Mouse (Mus musculus): ENCODE results near the gene Spg20. TPM values are rescaled to one million over a fixed set of nuclear protein-coding genes. Genes with fewer than 3 reads are reported as not detected.

The Spg20 gene
- total and polyA plus RNA-seq, 3 experiments: 18.5 to 23.3 TPM; not detected in 1

- H3K9ac ChIP-seq (ENCODE audit: control insufficient read depth, low read depth, low read length, poor library complexity, severe bottlenecking): no peak overlapping the region
- H3K36me3 ChIP-seq (ENCODE audit: control insufficient read depth in 1 of 2, insufficient read depth in 2 of 2, low read length in 2 of 2): no peaks in the 10 kb centered on the region
- TF ChIP-seq ZKSCAN1 (IDR thresholded peaks at IDR 0.05; ENCODE audit: low read depth, low read length) (no peak), ELF1 (IDR thresholded peaks at IDR 0.05; ENCODE audit: low read depth, low read length) (no peak), SIN3A (IDR thresholded peaks at IDR 0.05; ENCODE audit: low read length) (no peak), GABPA (IDR thresholded peaks at IDR 0.05; ENCODE audit: low read depth, low read length) (no peak), ZMIZ1 (IDR thresholded peaks at IDR 0.05; ENCODE audit: low read depth, low read length) (no peak), EP300 (IDR thresholded peaks at IDR 0.05; ENCODE audit: low read depth in 1 of 2, low read length in 2 of 2) (no peak), ZC3H11A (IDR thresholded peaks at IDR 0.05; ENCODE audit: low read depth, low read length) (no peak), RCOR1 (IDR thresholded peaks at IDR 0.05; ENCODE audit: low read depth, low read length) (no peak), NELFE (IDR thresholded peaks at IDR 0.05; ENCODE audit: low read depth, low read length) (no peak), TCF12 (IDR thresholded peaks at IDR 0.05; ENCODE audit: low read depth, low read length) (no peak), GATA1 (IDR thresholded peaks at IDR 0.05; ENCODE audit: low read depth, low read length) (no peak), RAD21 (IDR thresholded peaks at IDR 0.05; ENCODE audit: low read depth, low read length) (no peak), NRF1 (IDR thresholded peaks at IDR 0.05; ENCODE audit: insufficient read depth, low read depth, low read length, poor library complexity, severe bottlenecking) (no peak), JUND (IDR thresholded peaks at IDR 0.05; ENCODE audit: low read depth, low read length) (no peak), MAX (IDR thresholded peaks at IDR 0.05; ENCODE audit: low read length) (no peak), USF2 (IDR thresholded peaks at IDR 0.05; ENCODE audit: borderline replicate concordance in 1 of 2, insufficient read depth in 1 of 2, low read depth in 1 of 2, low read length in 2 of 2) (no peak), MXI1 (IDR thresholded peaks at IDR 0.05; ENCODE audit: low read depth, low read length) (no peak), TBP (IDR thresholded peaks at IDR 0.05; ENCODE audit: low read depth, low read length) (no peak), BHLHE40 (IDR thresholded peaks at IDR 0.05; ENCODE audit: borderline replicate concordance, low read depth, low read length) (no peak)
- H3K4me1 ChIP-seq (ENCODE audit: control insufficient read depth in 1 of 2, insufficient read depth in 2 of 2, low read length in 2 of 2): no peaks in the 10 kb centered on the region
- H3K9me3 ChIP-seq (replicated peaks; ENCODE audit: insufficient read depth, low read length): no peaks in the 10 kb centered on the region
- no peak for DNase-seq (ENCODE audit: low read depth, low spot score)
- H3K4me3 ChIP-seq (ENCODE audit: control insufficient read depth in 1 of 2, insufficient read depth in 1 of 2, low read depth in 2 of 2, low read length in 2 of 2): no peak overlapping the region
- H3K27ac ChIP-seq (ENCODE audit: control insufficient read depth, low read depth, low read length): no peak overlapping the region
- H3K79me2 ChIP-seq (ENCODE audit: control insufficient read depth, insufficient read depth, low read length, poor library complexity): no peaks in the 10 kb centered on the region
- no peaks in the 10 kb centered on the region; a peak in 1 of 4 replicates for H3K27me3 ChIP-seq (ENCODE audit: control insufficient read depth in 1 of 2, insufficient read depth in 2 of 2, low read length in 2 of 2)
These were observed 60.6 kb downstream of the Spg20 start for GRCm38 (mm10) chr3:55172478-55172877.

DNA sequence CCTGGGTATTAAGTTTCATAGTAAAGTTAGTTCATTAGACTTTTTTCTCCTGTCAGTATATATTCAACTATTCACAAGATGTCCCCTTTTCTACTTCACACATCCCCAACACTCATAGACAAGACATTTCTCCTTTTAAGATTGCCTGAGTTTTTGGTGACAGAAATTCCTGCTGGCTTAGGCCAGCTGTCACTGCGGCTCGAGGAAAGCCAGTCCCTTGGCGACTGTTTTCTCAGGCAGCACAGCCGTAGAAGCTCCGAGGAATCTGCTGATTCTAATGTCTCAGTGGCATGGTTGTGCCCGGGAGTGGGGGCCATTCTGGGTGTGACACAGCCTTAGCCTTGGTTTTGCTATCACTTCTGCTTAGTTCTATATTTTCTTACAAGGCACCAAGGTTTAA is 65.4 kb downstream of the Spg20 start:
- no peaks in the 10 kb centered on the region for H3K36me3 ChIP-seq (ENCODE audit: control insufficient read depth in 1 of 2, insufficient read depth in 2 of 2, low read length in 2 of 2)
- no peak overlapping the region for H3K27ac ChIP-seq (ENCODE audit: control insufficient read depth, low read depth, low read length)
- no peaks in the 10 kb centered on the region for H3K9me3 ChIP-seq (replicated peaks; ENCODE audit: insufficient read depth, low read length)
- H3K4me3 ChIP-seq (ENCODE audit: control insufficient read depth in 1 of 2, insufficient read depth in 1 of 2, low read depth in 2 of 2, low read length in 2 of 2): no peak overlapping the region
- H3K4me1 ChIP-seq (ENCODE audit: control insufficient read depth in 1 of 2, insufficient read depth in 2 of 2, low read length in 2 of 2): no peaks in the 10 kb centered on the region
- no peaks in the 10 kb centered on the region for H3K27me3 ChIP-seq (ENCODE audit: control insufficient read depth in 1 of 2, insufficient read depth in 2 of 2, low read length in 2 of 2)
- H3K9ac ChIP-seq (ENCODE audit: control insufficient read depth, low read depth, low read length, poor library complexity, severe bottlenecking): no peak overlapping the region
- DNase-seq (ENCODE audit: low read depth, low spot score): no peak
- TF ChIP-seq POLR2AphosphoS2 (IDR thresholded peaks at IDR 0.05; ENCODE audit: low read length): no peak
- no peaks in the 10 kb centered on the region for H3K79me2 ChIP-seq (ENCODE audit: control insufficient read depth, insufficient read depth, low read length, poor library complexity)
